Mouse (Mus musculus) T-helper 2 cell (primary cell): ENCODE measurements around the gene Bcl2a1b.
"Not testable (repeated sequence)": the region's sequence is repeated elsewhere in the genome, so short reads cannot be mapped to it uniquely, and the experiment has no call there.

ENCODE experiments used
- in situ Hi-C: fragments of 300-600 bp; cut with MboI, MseI; formaldehyde crosslinking; loops from one replicate; pipeline ENCODE4 v1.15.1; 2025; ENCODE audit warnings: high pct_unique_total_duplicates

Gene Bcl2a1b

GRCm38 (mm10) chr9:89238976-89239505 is 40.0 kb downstream of the Bcl2a1b start:
- in situ Hi-C loops: not testable (repeated sequence)

- in situ Hi-C loops: loop anchor here (5.0 kb wide), 1 partner anchor 258 kb away; no protein-coding TSS in a partner anchor
Measured at GRCm38 (mm10) chr9:89240516-89241019, 41.6 kb downstream of the Bcl2a1b start.

DNA sequence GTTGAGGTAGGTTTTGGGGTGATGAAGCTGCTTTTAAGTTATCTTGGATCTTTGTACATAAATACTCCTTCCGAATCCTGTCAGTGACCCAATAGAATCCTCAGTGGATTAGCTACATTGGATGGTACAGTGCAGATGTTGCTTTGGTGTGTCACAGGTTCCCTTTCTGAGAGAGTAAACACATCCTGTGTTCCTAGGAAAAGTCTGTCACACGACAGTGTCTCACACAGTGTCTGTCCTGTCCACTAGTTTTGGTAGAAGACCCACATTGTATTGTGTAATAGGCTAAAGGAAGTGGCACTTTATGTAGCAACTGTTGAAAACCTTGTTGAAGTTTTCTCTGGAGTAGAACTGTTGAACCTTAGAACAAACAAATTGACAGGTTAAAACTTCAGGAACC is 54.4 kb downstream of the Bcl2a1b start:
- in situ Hi-C loops: no loop called here

- in situ Hi-C loops: no loop called here
Measured at GRCm38 (mm10) chr9:89256556-89257335, 57.7 kb downstream of the Bcl2a1b start.
